Mouse (Mus musculus) gonadal fat pad, adult 2 months (tissue): Measurements from ENCODE around the gene Smad5. TPM values are rescaled to one million over a fixed set of nuclear protein-coding genes. Genes with fewer than 3 reads are reported as not detected.

Experiments
- polyA plus RNA-seq: library from polyadenylated mRNA; depleted of rRNA; stranded (reverse); fragments of >200 nt; gene quantifications from 2 replicates; pipeline ENCODE4 v1.2.3, GENCODE M21; 2012; rRNA removed

Smad5 gene
- polyA plus RNA-seq, 1 experiment = 25.8 TPM

Other genes with a start within 250 kb of the Smad5 start
- gene Il9, start 220.8 kb upstream of the Smad5 start, polyA plus RNA-seq = not detected in 2 replicates
- gene Fbxl21, start 180.5 kb upstream of the Smad5 start, polyA plus RNA-seq = 1.3 and 2.1 TPM in 2 replicates
- 0.27 TPM in 1 of 2 replicates, not detected in the other for gene Lect2, start 154.5 kb upstream of the Smad5 start, polyA plus RNA-seq
- gene Tgfbi, start 93.5 kb upstream of the Smad5 start, polyA plus RNA-seq = 42.4 and 49.4 TPM in 2 replicates
- gene Gm45623, start 50.8 kb downstream of the Smad5 start, polyA plus RNA-seq = 0.11 TPM in 1 of 2 replicates, not detected in the other
- gene Trpc7, start 193.0 kb downstream of the Smad5 start, polyA plus RNA-seq = not detected in 2 replicates